Mouse (Mus musculus): ENCODE data around the gene Bcl2. TPM values are rescaled to one million over a fixed set of nuclear protein-coding genes. Genes with fewer than 3 reads are reported as not detected.

The Bcl2 gene
- total RNA-seq, 2 experiments from 2014 or later: 3.4 to 3.6 TPM

GRCm38 (mm10) chr1:106631869-106632463, 82.1 kb downstream of the Bcl2 start:
- intact Hi-C loops (cut with DNase I; ENCODE audit: low total_unique reads): loop anchor here (1.0 kb wide), 1 partner anchor 19 kb away; no protein-coding TSS in a partner anchor
- DNase-seq: no peak

DNA sequence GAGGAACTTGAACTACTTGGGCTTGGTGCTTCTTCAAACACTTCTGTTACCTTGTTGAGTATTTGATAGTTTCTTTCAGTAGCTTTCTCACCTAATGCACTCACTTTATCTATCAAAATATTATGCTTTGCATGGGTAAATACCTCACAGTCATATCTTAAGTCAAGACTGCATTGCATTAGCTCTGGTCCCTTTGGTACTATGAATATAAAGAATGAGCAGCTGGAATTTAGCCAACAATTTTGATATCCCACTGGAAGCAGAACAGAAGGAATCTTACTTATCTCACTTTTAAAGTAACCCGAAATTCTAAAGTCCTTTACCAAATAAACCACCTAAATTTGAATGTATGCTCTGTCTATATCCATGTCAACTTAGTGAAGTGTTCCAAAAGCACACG, 83.1 kb downstream of the Bcl2 start:
- intact Hi-C loops (cut with DNase I; ENCODE audit: low total_unique reads): loop anchor here (1.0 kb wide), 1 partner anchor 20 kb away; no protein-coding TSS in a partner anchor
- no peak for DNase-seq

- intact Hi-C loops (cut with DNase I; ENCODE audit: low total_unique reads): no loop called here
These were observed 84.0 kb downstream of the Bcl2 start for GRCm38 (mm10) chr1:106629931-106630682.

GRCm38 (mm10) chr1:106629470-106629830, 84.6 kb downstream of the Bcl2 start:
- intact Hi-C loops (cut with DNase I; ENCODE audit: low total_unique reads): no loop called here
- DNase-seq: peak; percentile 29

More at GRCm38 (mm10) chr1:106629931-106630682, 84.0 kb downstream of the Bcl2 start:
- DNase-seq: peak; percentile 22

DNA sequence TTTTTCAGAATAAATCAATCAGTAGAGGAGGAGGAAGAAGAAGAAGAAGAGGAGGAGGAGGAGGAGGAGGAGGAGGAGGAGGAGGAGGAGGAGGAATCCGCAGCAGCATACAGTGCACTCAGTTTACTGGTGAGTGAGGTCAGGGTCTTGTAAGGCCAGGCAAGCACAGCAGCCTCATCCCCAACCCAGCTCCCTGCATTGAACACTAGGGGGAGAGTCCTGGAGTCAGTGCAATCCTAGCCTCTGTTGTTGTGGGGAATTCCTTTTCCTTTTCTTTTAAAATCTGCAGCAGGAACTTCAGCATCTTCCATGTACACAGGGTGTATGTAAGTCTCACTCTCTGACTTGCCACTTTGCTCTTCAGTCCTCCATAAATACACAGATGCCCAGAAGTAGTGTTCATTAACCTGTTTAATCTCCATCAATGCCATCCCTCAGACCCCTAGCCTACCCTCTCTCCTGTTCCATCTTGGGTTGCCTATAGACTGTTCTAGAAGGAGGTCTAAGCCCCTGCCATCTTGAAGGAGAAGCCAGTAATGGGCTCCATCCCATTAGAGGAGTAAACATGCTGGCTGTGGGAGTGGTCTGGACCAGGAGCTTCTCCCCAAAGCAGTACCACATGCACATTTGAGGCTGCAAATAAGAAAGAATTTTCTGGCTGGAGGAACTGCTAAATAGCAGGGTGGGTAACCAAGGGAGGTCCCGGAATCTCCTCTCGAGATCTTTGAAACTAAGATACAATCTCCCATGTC, 85.2 kb downstream of the Bcl2 start:
- DNase-seq: peak; percentile 33
- intact Hi-C loops (cut with DNase I; ENCODE audit: low total_unique reads): no loop called here

GRCm38 (mm10) chr1:106628279-106628678, 85.8 kb downstream of the Bcl2 start:
- no peak for DNase-seq
- intact Hi-C loops (cut with DNase I; ENCODE audit: low total_unique reads): no loop called here

GRCm38 (mm10) chr1:106627241-106627640, 86.8 kb downstream of the Bcl2 start:
- intact Hi-C loops (cut with DNase I; ENCODE audit: low total_unique reads): no loop called here
- peak; percentile 8 for DNase-seq

DNA sequence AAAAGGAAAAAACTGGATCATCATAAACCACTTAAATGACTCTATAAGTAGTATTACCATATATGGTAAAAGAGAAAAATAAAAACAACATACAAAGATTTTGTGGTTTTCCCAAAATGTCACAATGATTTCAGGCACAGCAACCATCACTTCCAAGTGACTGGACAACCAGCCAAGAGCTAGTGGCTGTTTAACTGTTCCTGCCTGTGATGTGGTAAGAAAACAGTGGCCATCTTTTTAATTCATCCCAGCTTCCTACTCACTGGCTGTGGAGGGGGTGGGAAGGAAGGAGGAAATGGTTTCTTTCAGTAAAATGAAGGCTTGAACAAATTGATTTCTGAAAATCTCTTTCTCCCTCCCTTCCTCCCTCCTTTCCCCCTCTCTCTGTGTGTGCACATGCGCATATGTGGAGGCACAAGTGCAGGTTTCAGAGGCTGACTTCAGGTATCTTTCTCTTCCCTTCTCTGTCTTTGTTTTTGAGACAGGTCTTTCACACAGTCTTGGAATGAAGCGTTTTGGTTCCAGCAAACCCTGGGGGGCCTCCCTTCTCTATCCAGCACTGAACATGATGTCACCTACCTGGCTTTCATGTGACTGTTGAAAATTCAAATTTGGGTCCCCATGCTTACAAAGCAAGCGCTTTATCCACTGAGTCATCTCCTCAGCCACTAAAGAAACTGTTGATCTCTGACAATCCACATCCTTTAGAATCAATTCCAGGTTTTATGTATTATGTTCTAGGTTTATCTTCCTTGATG, 93.7 kb downstream of the Bcl2 start:
- no peak for DNase-seq
- intact Hi-C loops (cut with DNase I; ENCODE audit: low total_unique reads): no loop called here

- intact Hi-C loops (cut with DNase I; ENCODE audit: low total_unique reads): no loop called here
- DNase-seq: no peak
These were observed 95.3 kb downstream of the Bcl2 start for GRCm38 (mm10) chr1:106618814-106619213.

DNA sequence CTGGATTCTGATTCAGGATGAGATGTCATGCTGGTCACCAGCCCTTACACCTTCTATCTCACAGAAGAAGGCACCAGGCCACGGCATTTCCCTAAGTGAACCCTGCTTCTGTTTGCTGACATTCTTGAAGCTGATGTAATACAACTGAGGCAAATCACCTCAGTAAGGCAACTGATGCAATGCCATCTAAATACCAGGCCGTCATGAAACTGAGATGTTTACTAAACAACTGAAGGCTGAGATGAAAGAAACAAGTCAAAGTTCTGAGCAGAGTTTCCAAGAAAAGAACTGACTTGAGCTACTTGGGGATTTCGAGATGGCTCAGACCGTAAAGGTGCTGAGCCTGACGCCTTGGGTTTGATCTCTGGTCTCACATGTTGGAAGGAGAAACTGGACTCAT, 97.1 kb downstream of the Bcl2 start:
- intact Hi-C loops (cut with DNase I; ENCODE audit: low total_unique reads): no loop called here
- no peak for DNase-seq

GRCm38 (mm10) chr1:106613371-106613770, 100.7 kb downstream of the Bcl2 start:
- DNase-seq: no peak
- intact Hi-C loops (cut with DNase I; ENCODE audit: low total_unique reads): no loop called here

DNA sequence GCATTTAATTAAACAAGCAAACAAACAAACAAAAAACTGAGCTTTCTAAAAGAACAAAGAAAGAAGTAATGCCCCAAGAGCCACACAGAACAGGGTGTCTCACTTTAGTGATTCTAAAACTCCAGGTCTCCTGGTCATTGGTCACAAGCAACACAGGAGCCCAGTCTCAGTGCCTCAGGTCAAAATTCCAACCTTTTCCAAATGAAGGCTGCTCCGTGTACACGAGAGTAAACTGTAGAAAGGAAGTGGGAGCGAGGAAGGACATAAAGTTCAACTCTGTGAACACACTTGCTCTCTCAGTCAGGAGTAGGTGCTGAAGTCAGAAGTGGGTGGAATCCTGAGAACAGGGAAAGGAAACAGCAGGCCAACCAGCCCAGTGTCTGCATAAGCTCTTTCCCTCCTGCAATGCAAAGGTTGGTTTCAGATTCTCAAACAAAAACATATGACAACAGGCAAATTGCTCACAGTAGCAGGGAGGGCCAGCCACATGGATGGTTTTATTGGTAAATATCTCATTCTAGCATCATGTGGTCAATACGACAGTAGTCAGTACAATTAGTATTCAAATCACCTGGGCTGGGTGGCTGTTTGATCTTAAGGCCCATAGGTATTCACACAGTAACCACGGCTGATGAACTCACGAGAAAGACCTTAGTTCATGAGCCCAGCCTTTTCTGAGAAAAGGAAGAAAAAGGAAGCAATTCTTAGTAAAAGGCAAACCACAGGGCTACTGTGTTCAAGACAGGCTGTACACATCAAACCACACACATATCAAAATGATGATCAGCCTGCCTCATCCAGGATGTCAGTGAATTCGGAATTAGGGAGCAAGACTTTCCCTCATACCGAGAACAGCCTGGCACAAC, 101.7 kb downstream of the Bcl2 start:
- no peak for DNase-seq
- intact Hi-C loops (cut with DNase I; ENCODE audit: low total_unique reads): no loop called here

- no peak for DNase-seq
- intact Hi-C loops (cut with DNase I; ENCODE audit: low total_unique reads): no loop called here
These were observed 102.8 kb downstream of the Bcl2 start for GRCm38 (mm10) chr1:106611246-106611645.

GRCm38 (mm10) chr1:106608098-106608778, 105.8 kb downstream of the Bcl2 start:
- intact Hi-C loops (cut with DNase I; ENCODE audit: low total_unique reads): no loop called here
- DNase-seq: no peak

GRCm38 (mm10) chr1:106606951-106607350, 107.1 kb downstream of the Bcl2 start:
- intact Hi-C loops (cut with DNase I; ENCODE audit: low total_unique reads): no loop called here
- no peak for DNase-seq

GRCm38 (mm10) chr1:106603406-106603805, 110.7 kb downstream of the Bcl2 start:
- DNase-seq: no peak
- intact Hi-C loops (cut with DNase I; ENCODE audit: low total_unique reads): no loop called here

GRCm38 (mm10) chr1:106602941-106603340, 111.1 kb downstream of the Bcl2 start:
- intact Hi-C loops (cut with DNase I; ENCODE audit: low total_unique reads): no loop called here
- DNase-seq: no peak

- DNase-seq: no peak
- intact Hi-C loops (cut with DNase I; ENCODE audit: low total_unique reads): no loop called here
These were observed 111.5 kb downstream of the Bcl2 start for GRCm38 (mm10) chr1:106602536-106602935.

Data from gastrocnemius, postnatal 14 days (tissue).